Mouse (Mus musculus) spleen, adult 2 months (tissue): ENCODE data around the gene R3hdm4. TPM values are rescaled to one million over a fixed set of nuclear protein-coding genes. Genes with fewer than 3 reads are reported as not detected.

ENCODE experiments used
- DNase-seq, 2 experiments: peaks; one replicate each; pipeline versions ENCODE4 v3.0.0 to v3.0.0-alpha.2; 2012 to 2021; ENCODE audit warnings: low spot score in 2 of 2, low read depth in 1 of 2
- H3K27ac ChIP-seq: fragments of 200-500 bp; 2 replicates; pipeline ENCODE4 v1.5.1; 2012; ENCODE audit warnings: low read length, inconsistent platforms; ENCODE audit not compliant: insufficient read depth
- H3K27me3 ChIP-seq: fragments of 200-500 bp; 2 replicates; pipeline ENCODE4 v1.6.1; 2012; ENCODE audit warnings: mild to moderate bottlenecking, moderate library complexity, low read length, inconsistent platforms; ENCODE audit not compliant: control insufficient read depth, insufficient read depth
- H3K36me3 ChIP-seq: fragments of 200-500 bp; 2 replicates; pipeline ENCODE4 v1.6.1; 2012; ENCODE audit warnings: mild to moderate bottlenecking, low read length, inconsistent platforms; ENCODE audit not compliant: control insufficient read depth, insufficient read depth
- H3K4me1 ChIP-seq: fragments of 200-500 bp; 2 replicates; pipeline ENCODE4 v1.6.1; 2011; ENCODE audit warnings: inconsistent platforms; ENCODE audit not compliant: control insufficient read depth, insufficient read depth, insufficient read length
- H3K4me3 ChIP-seq: fragments of 200-500 bp; 2 replicates; pipeline ENCODE4 v1.5.1; 2011; ENCODE audit warnings: mild to moderate bottlenecking, inconsistent platforms; ENCODE audit not compliant: insufficient read depth, insufficient read length; ENCODE audit errors: extremely low read depth
- CTCF ChIP-seq: fragments of 200-500 bp; IDR thresholded peaks from 2 replicates; pipeline ENCODE4 v1.5.1; 2011; ENCODE audit warnings: mild to moderate bottlenecking, inconsistent platforms; ENCODE audit not compliant: insufficient read depth, insufficient read length, insufficient replicate concordance; ENCODE audit errors: extremely low read depth
- POLR2A ChIP-seq: fragments of 200-500 bp; IDR thresholded peaks from 2 replicates; pipeline ENCODE4 v1.6.1; 2011; ENCODE audit warnings: low read depth, low read length, inconsistent platforms
- WGBS: fragments of 180-500 bp; shearing (Covaris S2); methylation state at CpG from one replicate; pipeline ENCODE4 v1.1.7; 2018; 5-methylcytosine and 5-hydroxymethylcytosine counted together
- polyA plus RNA-seq: library from polyadenylated mRNA; depleted of rRNA; stranded (reverse); fragments of >200 nt; gene quantifications from 2 replicates; pipeline ENCODE4 v1.2.3, GENCODE M21; 2012

Gene R3hdm4
- polyA plus RNA-seq, 1 experiment: 117 TPM

GRCm38 (mm10) chr10:79917532-79918100 lies 3.4 kb downstream of the R3hdm4 start:
- DNase-seq: no peak
- H3K4me3 ChIP-seq: no peak overlapping the region
- WGBS: 82% methylated on average over 5 of the region's 5 CpGs

GRCm38 (mm10) chr10:79916808-79917531 lies 4.0 kb downstream of the R3hdm4 start, which contains the start of gene Kiss1r:
TSS of gene Kiss1r (plus strand) at chr10:79916971.
- peak in 1 of 2 experiments; percentile 85 for DNase-seq
- H3K4me3 ChIP-seq: peak within 1 kb of the TSS; percentile 95
- H3K27ac ChIP-seq: peak within 1 kb of the TSS; percentile 65
- peaks cover 21% of the 10 kb centered on the region for H3K4me1 ChIP-seq
- WGBS: 2% methylated on average over 41 of the region's 42 CpGs
- peaks cover 9% of the 10 kb centered on the region; the same call in 1 of the 2 replicates for H3K27me3 ChIP-seq
- no peaks in the 10 kb centered on the region for H3K36me3 ChIP-seq
- TF ChIP-seq POLR2A: peak; percentile 81
- no peak for TF ChIP-seq CTCF

More at GRCm38 (mm10) chr10:79917532-79918100, 3.4 kb downstream of the R3hdm4 start:
- H3K27me3 ChIP-seq: peaks cover 9% of the 10 kb centered on the region; the same call in 1 of the 2 replicates
- no peak overlapping the region for H3K27ac ChIP-seq
- no peaks in the 10 kb centered on the region for H3K36me3 ChIP-seq
- TF ChIP-seq POLR2A (no peak), CTCF (no peak)
- peaks cover 21% of the 10 kb centered on the region for H3K4me1 ChIP-seq

DNA sequence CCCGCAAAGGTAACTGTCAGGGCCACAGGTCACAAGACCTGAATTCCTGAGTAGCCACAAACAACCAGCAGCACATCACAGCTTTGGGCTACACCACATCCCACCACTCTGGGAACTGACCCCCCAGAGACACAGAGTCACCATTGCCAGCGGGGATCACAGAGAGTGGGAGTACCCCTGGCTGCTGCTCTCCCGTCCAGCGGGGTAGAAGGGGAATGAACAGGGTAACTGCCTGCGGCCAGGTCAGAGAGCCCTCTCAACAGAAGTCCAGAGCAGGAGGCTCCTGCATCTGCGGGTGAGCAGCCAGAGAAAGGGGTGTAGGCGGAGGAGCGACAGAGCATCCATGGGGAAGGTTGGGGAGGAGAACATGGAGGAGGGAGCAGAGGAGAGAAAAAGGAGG lies 4.9 kb downstream of the R3hdm4 start:
- H3K4me1 ChIP-seq: peaks cover 18% of the 10 kb centered on the region; the same call in 1 of the 2 replicates
- H3K27me3 ChIP-seq: 0 out of 2 replicates have a peak, but pooled peaks cover 4% of the 10 kb centered on the region
- peak overlapping the region; percentile 95 for H3K4me3 ChIP-seq
- no peak for DNase-seq
- no peak overlapping the region for H3K27ac ChIP-seq
- TF ChIP-seq POLR2A (no peak), CTCF (no peak)
- WGBS: 27% methylated on average over 8 of the region's 8 CpGs
- no peaks in the 10 kb centered on the region for H3K36me3 ChIP-seq

GRCm38 (mm10) chr10:79914948-79915596 lies 5.9 kb downstream of the R3hdm4 start:
- H3K27ac ChIP-seq: no peak overlapping the region
- WGBS: 45% methylated on average over 7 of the region's 7 CpGs

GRCm38 (mm10) chr10:79914131-79914947 lies 6.7 kb downstream of the R3hdm4 start:
- Histone ChIP-seq H3K36me3 (peaks cover 2% of the 10 kb centered on the region; the same call in 1 of the 2 replicates), H3K4me3 (no peak overlapping the region), H3K27ac (no peak overlapping the region), H3K4me1 (peaks cover 14% of the 10 kb centered on the region; the same call in 1 of the 2 replicates), H3K27me3 (no peaks in the 10 kb centered on the region)
- WGBS: 58% methylated on average over 11 of the region's 11 CpGs
- no peak for TF ChIP-seq POLR2A
- TF ChIP-seq CTCF: no peak
- DNase-seq: no peak

More at GRCm38 (mm10) chr10:79914948-79915596, 5.9 kb downstream of the R3hdm4 start:
- Histone ChIP-seq H3K4me1 (peaks cover 12% of the 10 kb centered on the region; the same call in 1 of the 2 replicates), H3K36me3 (peaks cover 2% of the 10 kb centered on the region; the same call in 1 of the 2 replicates), H3K27me3 (no peaks in the 10 kb centered on the region), H3K4me3 (no peak overlapping the region)
- TF ChIP-seq CTCF (no peak), POLR2A (no peak)
- DNase-seq: no peak

DNA sequence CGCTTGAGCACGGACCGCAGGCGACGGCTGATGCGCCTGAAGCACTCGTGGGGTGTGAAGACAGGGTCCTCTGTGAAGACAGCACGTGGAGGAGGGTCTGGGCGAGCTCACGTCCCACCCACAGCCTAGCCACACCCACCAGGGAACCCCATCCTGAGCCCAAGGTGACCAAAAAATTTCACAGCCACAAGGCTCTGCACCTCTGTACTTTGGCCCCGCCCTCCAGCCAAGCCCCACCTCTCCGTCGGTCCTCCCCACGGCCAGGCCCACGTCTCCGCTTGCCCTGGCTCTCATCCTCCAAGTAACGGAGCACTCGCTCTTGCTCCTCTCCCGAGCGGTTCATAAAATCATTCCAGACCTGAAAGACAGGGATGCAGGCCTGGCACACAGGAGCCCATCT lies 8.6 kb downstream of the R3hdm4 start:
- Histone ChIP-seq H3K27me3 (no peaks in the 10 kb centered on the region), H3K27ac (no peak overlapping the region), H3K36me3 (peaks cover 2% of the 10 kb centered on the region; the same call in 1 of the 2 replicates), H3K4me1 (peaks cover 14% of the 10 kb centered on the region; the same call in 1 of the 2 replicates), H3K4me3 (no peak overlapping the region)
- WGBS: 94% methylated on average over 20 of the region's 20 CpGs
- DNase-seq: no peak
- TF ChIP-seq CTCF (no peak), POLR2A (no peak)
